Mouse (Mus musculus): ENCODE data around the gene March10.

- TF ChIP-seq CTCF (IDR thresholded peaks at IDR 0.05) (peak; percentile 61), EP300 (IDR thresholded peaks at IDR 0.05; ENCODE audit: insufficient read depth, low read depth, low read length) (no peak), POLR2A (IDR thresholded peaks at IDR 0.05; ENCODE audit: insufficient read depth, low read depth, low read length) (no peak)
Observed at GRCm38 (mm10) chr11:105332468-105332867, 124.1 kb downstream of the March10 start.
